Mouse (Mus musculus): ENCODE data around the gene Gm47985.
"Not testable (repeated sequence)": the region's sequence is repeated elsewhere in the genome, so short reads cannot be mapped to it uniquely, and the experiment has no call there.

- not testable (repeated sequence) for TF ChIP-seq CTCF (IDR thresholded peaks at IDR 0.05; ENCODE audit: low read depth, low read length); POLR2AphosphoS5 (IDR thresholded peaks at IDR 0.05; ENCODE audit: insufficient replicate concordance, low read depth, low read length); GATA1 (IDR thresholded peaks at IDR 0.05; ENCODE audit: borderline replicate concordance, low read length); TAL1 (conservative IDR thresholded peaks at IDR 0.05; ENCODE audit: low read depth, low read length)
Observed at GRCm38 (mm10) chr1:151154131-151154530, 28.2 kb upstream of the Gm47985 start.

Data from G1E (cell line).